Mouse (Mus musculus) c-Kit-negative CD71-positive TER-119-positive erythroid progenitor cells, embryonic 14.5 days (primary cell): ENCODE measurements around the gene Bbs9.
"Not testable (repeated sequence)": the region's sequence is repeated elsewhere in the genome, so short reads cannot be mapped to it uniquely, and the experiment has no call there.

Source experiments
- DNase-seq: peaks from one replicate; pipeline ENCODE4 v3.0.0-alpha.2; 2013; ENCODE audit warnings: low read depth, low spot score

Bbs9 gene

GRCm38 (mm10) chr9:22695392-22695791 lies 219.9 kb downstream of the Bbs9 start:
- DNase-seq = no peak

GRCm38 (mm10) chr9:22696809-22697374 lies 221.4 kb downstream of the Bbs9 start:
- no peak for DNase-seq

- DNase-seq = no peak
Observed at GRCm38 (mm10) chr9:22697811-22698210, 222.3 kb downstream of the Bbs9 start.

- no peak for DNase-seq
Observed at GRCm38 (mm10) chr9:22698501-22698900, 223.0 kb downstream of the Bbs9 start.

- no peak for DNase-seq
Observed at GRCm38 (mm10) chr9:22702065-22702611, 226.6 kb downstream of the Bbs9 start.

GRCm38 (mm10) chr9:22702812-22703367 lies 227.4 kb downstream of the Bbs9 start:
- no peak for DNase-seq

GRCm38 (mm10) chr9:22703541-22703940 lies 228.0 kb downstream of the Bbs9 start:
- no peak for DNase-seq

GRCm38 (mm10) chr9:22707166-22707913 lies 231.8 kb downstream of the Bbs9 start:
- DNase-seq = no peak

GRCm38 (mm10) chr9:22708970-22709726 lies 233.6 kb downstream of the Bbs9 start:
- DNase-seq = no peak

- no peak for DNase-seq
Observed at GRCm38 (mm10) chr9:22710032-22710431, 234.5 kb downstream of the Bbs9 start.

- DNase-seq = no peak
Observed at GRCm38 (mm10) chr9:22711339-22711738, 235.8 kb downstream of the Bbs9 start.

GRCm38 (mm10) chr9:22712743-22713142 lies 237.2 kb downstream of the Bbs9 start:
- DNase-seq = no peak

- DNase-seq = not testable (repeated sequence)
Observed at GRCm38 (mm10) chr9:22713286-22713685, 237.8 kb downstream of the Bbs9 start.

GRCm38 (mm10) chr9:22717583-22717982 lies 242.1 kb downstream of the Bbs9 start:
- DNase-seq = no peak

- no peak for DNase-seq
Observed at GRCm38 (mm10) chr9:22718174-22718823, 242.8 kb downstream of the Bbs9 start.

- DNase-seq = no peak
Observed at GRCm38 (mm10) chr9:22732646-22733045, 257.1 kb downstream of the Bbs9 start.

GRCm38 (mm10) chr9:22734954-22735353 lies 259.4 kb downstream of the Bbs9 start:
- DNase-seq = no peak

- no peak for DNase-seq
Observed at GRCm38 (mm10) chr9:22735385-22735784, 259.9 kb downstream of the Bbs9 start.

GRCm38 (mm10) chr9:22737893-22738292 lies 262.4 kb downstream of the Bbs9 start:
- DNase-seq = no peak

GRCm38 (mm10) chr9:22738861-22739260 lies 263.3 kb downstream of the Bbs9 start:
- DNase-seq = no peak

GRCm38 (mm10) chr9:22741967-22742366 lies 266.5 kb downstream of the Bbs9 start:
- DNase-seq = no peak
